Mouse (Mus musculus): ENCODE data around the gene Pard6b. TPM values are rescaled to one million over a fixed set of nuclear protein-coding genes. Genes with fewer than 3 reads are reported as not detected.
"Not testable (repeated sequence)": the region's sequence is repeated elsewhere in the genome, so short reads cannot be mapped to it uniquely, and the experiment has no call there.

The Pard6b gene
- polyA plus RNA-seq, 1 experiment from 2014 or later, result 7.5 TPM

- no peaks in the 10 kb centered on the region for H3K9me3 ChIP-seq
- peak overlapping the region; percentile 60 for H3K9ac ChIP-seq
- no peaks in the 10 kb centered on the region for H3K36me3 ChIP-seq
- peak overlapping the region; percentile 73 for H3K4me2 ChIP-seq
- H3K4me3 ChIP-seq, result peak overlapping the region; percentile 41
- H3K4me1 ChIP-seq (replicated peaks), result peaks cover 21% of the 10 kb centered on the region
- H3K27ac ChIP-seq, result no peak overlapping the region
- H3K27me3 ChIP-seq, result peaks cover 69% of the 10 kb centered on the region
- no peak for ATAC-seq (ENCODE audit: low FRiP score)
- WGBS, result under 1% methylated on average over 56 of the region's 56 CpGs
These were observed 30.5 kb upstream of the Pard6b start for GRCm38 (mm10) chr2:168050000-168050942.

GRCm38 (mm10) chr2:168052156-168052555 is 28.6 kb upstream of the Pard6b start:
- no peak for ATAC-seq (ENCODE audit: low FRiP score)
- 85% methylated on average over 1 of the region's 1 CpGs for WGBS

GRCm38 (mm10) chr2:168052689-168053088 is 28.1 kb upstream of the Pard6b start:
- H3K9ac ChIP-seq, result no peak overlapping the region
- no peak overlapping the region for H3K4me3 ChIP-seq
- no peak overlapping the region for H3K4me2 ChIP-seq
- WGBS, result 19% methylated on average over 2 of the region's 2 CpGs
- H3K27ac ChIP-seq, result no peak overlapping the region
- peaks cover 18% of the 10 kb centered on the region for H3K4me1 ChIP-seq (replicated peaks)
- H3K27me3 ChIP-seq, result peaks cover 52% of the 10 kb centered on the region
- ATAC-seq (ENCODE audit: low FRiP score), result no peak
- no peaks in the 10 kb centered on the region for H3K36me3 ChIP-seq
- H3K9me3 ChIP-seq, result no peaks in the 10 kb centered on the region

More at GRCm38 (mm10) chr2:168052156-168052555, 28.6 kb upstream of the Pard6b start:
- H3K4me1 ChIP-seq (replicated peaks), result peaks cover 18% of the 10 kb centered on the region
- H3K27ac ChIP-seq, result no peak overlapping the region
- H3K4me3 ChIP-seq, result no peak overlapping the region
- no peak overlapping the region for H3K4me2 ChIP-seq
- H3K9me3 ChIP-seq, result no peaks in the 10 kb centered on the region
- no peak overlapping the region for H3K9ac ChIP-seq
- H3K27me3 ChIP-seq, result peaks cover 55% of the 10 kb centered on the region
- no peaks in the 10 kb centered on the region for H3K36me3 ChIP-seq

GRCm38 (mm10) chr2:168054142-168054541 is 26.7 kb upstream of the Pard6b start:
- Histone ChIP-seq H3K27ac (no peak overlapping the region), H3K27me3 (peaks cover 45% of the 10 kb centered on the region)
- WGBS, result 92% methylated on average over 11 of the region's 11 CpGs

GRCm38 (mm10) chr2:168055910-168056665 is 24.7 kb upstream of the Pard6b start:
- Histone ChIP-seq H3K36me3 (no peaks in the 10 kb centered on the region), H3K9me3 (no peaks in the 10 kb centered on the region), H3K27me3 (peaks cover 26% of the 10 kb centered on the region), H3K9ac (no peak overlapping the region), H3K4me1 (replicated peaks) (no peaks in the 10 kb centered on the region), H3K4me3 (no peak overlapping the region), H3K4me2 (no peak overlapping the region), H3K27ac (no peak overlapping the region)
- ATAC-seq (ENCODE audit: low FRiP score), result no peak
- 40% methylated on average over 14 of the region's 14 CpGs for WGBS

More at GRCm38 (mm10) chr2:168054142-168054541, 26.7 kb upstream of the Pard6b start:
- Histone ChIP-seq H3K9ac (no peak overlapping the region), H3K4me1 (replicated peaks) (peaks cover 15% of the 10 kb centered on the region), H3K9me3 (no peaks in the 10 kb centered on the region), H3K36me3 (no peaks in the 10 kb centered on the region), H3K4me3 (no peak overlapping the region), H3K4me2 (no peak overlapping the region)
- no peak for ATAC-seq (ENCODE audit: low FRiP score)

GRCm38 (mm10) chr2:168056666-168056933 is 24.2 kb upstream of the Pard6b start:
- no peaks in the 10 kb centered on the region for H3K9me3 ChIP-seq
- no peak overlapping the region for H3K4me3 ChIP-seq
- H3K27ac ChIP-seq, result no peak overlapping the region
- ATAC-seq (ENCODE audit: low FRiP score), result no peak
- 66% methylated on average over 8 of the region's 8 CpGs for WGBS
- H3K4me1 ChIP-seq (replicated peaks), result no peaks in the 10 kb centered on the region
- H3K27me3 ChIP-seq, result peaks cover 21% of the 10 kb centered on the region
- no peaks in the 10 kb centered on the region for H3K36me3 ChIP-seq
- H3K4me2 ChIP-seq, result no peak overlapping the region
- no peak overlapping the region for H3K9ac ChIP-seq

- ATAC-seq (ENCODE audit: low FRiP score); H3K27me3 ChIP-seq; H3K36me3 ChIP-seq; H3K9ac ChIP-seq; H3K4me3 ChIP-seq; H3K27ac ChIP-seq; H3K4me2 ChIP-seq; H3K4me1 ChIP-seq (replicated peaks); H3K9me3 ChIP-seq: not testable (repeated sequence)
- 78% methylated on average over 2 of the region's 2 CpGs for WGBS
These were observed 22.9 kb upstream of the Pard6b start for GRCm38 (mm10) chr2:168057876-168058275.

- H3K27me3 ChIP-seq, result 0 out of 2 replicates have a peak, but pooled peaks cover 7% of the 10 kb centered on the region
These were observed 22.2 kb upstream of the Pard6b start for GRCm38 (mm10) chr2:168058488-168059199.

GRCm38 (mm10) chr2:168059200-168059790 is 21.5 kb upstream of the Pard6b start:
- WGBS, result 84% methylated on average over 6 of the region's 6 CpGs

More at GRCm38 (mm10) chr2:168058488-168059199, 22.2 kb upstream of the Pard6b start:
- no peak overlapping the region for H3K9ac ChIP-seq
- H3K9me3 ChIP-seq, result no peaks in the 10 kb centered on the region
- no peak overlapping the region for H3K27ac ChIP-seq
- WGBS, result 31% methylated on average over 13 of the region's 13 CpGs
- no peak overlapping the region for H3K4me2 ChIP-seq
- no peak overlapping the region for H3K4me3 ChIP-seq
- H3K36me3 ChIP-seq, result no peaks in the 10 kb centered on the region
- no peak for ATAC-seq (ENCODE audit: low FRiP score)
- no peaks in the 10 kb centered on the region for H3K4me1 ChIP-seq (replicated peaks)

GRCm38 (mm10) chr2:168063712-168064111 is 17.1 kb upstream of the Pard6b start:
- Histone ChIP-seq H3K36me3 (no peaks in the 10 kb centered on the region), H3K9me3 (no peaks in the 10 kb centered on the region), H3K9ac (no peak overlapping the region), H3K27me3 (0 out of 2 replicates have a peak, but pooled peaks cover 6% of the 10 kb centered on the region), H3K4me3 (no peak overlapping the region), H3K4me1 (replicated peaks) (no peaks in the 10 kb centered on the region), H3K27ac (no peak overlapping the region), H3K4me2 (no peak overlapping the region)
- 90% methylated on average over 12 of the region's 12 CpGs for WGBS
- no peak for ATAC-seq (ENCODE audit: low FRiP score)

More at GRCm38 (mm10) chr2:168059200-168059790, 21.5 kb upstream of the Pard6b start:
- Histone ChIP-seq H3K36me3 (no peaks in the 10 kb centered on the region), H3K27me3 (0 out of 2 replicates have a peak, but pooled peaks cover 7% of the 10 kb centered on the region), H3K4me3 (no peak overlapping the region), H3K4me2 (no peak overlapping the region), H3K9ac (no peak overlapping the region), H3K4me1 (replicated peaks) (no peaks in the 10 kb centered on the region), H3K9me3 (no peaks in the 10 kb centered on the region), H3K27ac (no peak overlapping the region)
- ATAC-seq (ENCODE audit: low FRiP score), result no peak

- Histone ChIP-seq H3K36me3 (no peaks in the 10 kb centered on the region), H3K4me2 (no peak overlapping the region)
- 87% methylated on average over 7 of the region's 7 CpGs for WGBS
These were observed 15.3 kb upstream of the Pard6b start for GRCm38 (mm10) chr2:168065511-168065910.

More at GRCm38 (mm10) chr2:168065511-168065910, 15.3 kb upstream of the Pard6b start:
- no peak overlapping the region for H3K27ac ChIP-seq
- no peak for ATAC-seq (ENCODE audit: low FRiP score)
- H3K4me1 ChIP-seq (replicated peaks), result no peaks in the 10 kb centered on the region
- H3K9me3 ChIP-seq, result no peaks in the 10 kb centered on the region
- H3K27me3 ChIP-seq, result 0 out of 2 replicates have a peak, but pooled peaks cover 4% of the 10 kb centered on the region
- no peak overlapping the region for H3K9ac ChIP-seq
- H3K4me3 ChIP-seq, result no peak overlapping the region
